In genomic region chr13:30252692-30253091, GRCm38 (mm10) we compare ENCODE assay signal across 20 mouse cellular contexts.
DNase-seq lines count a peak whose midpoint lies in the region; ATAC-seq and TF ChIP-seq lines count a peak whose summit lies in the region.
"Had no signal": no experiment of that assay in that cellular context is flagged by ENCODE, and none has a peak within 500 bp of the region (broad histone marks: within the 10 kb centered on the region; RNA-seq: fewer than 3 reads in every experiment).

No protein-coding gene starts in this region.

- no peaks in the 10 kb centered on the region; the same call in 1 of the 2 replicates for H3K4me1 ChIP-seq in heart, adult 2 months (ENCODE audit: control insufficient read depth, insufficient read depth, low read length)
- H3K4me1 ChIP-seq in lung, embryonic 16.5 days (replicated peaks; ENCODE audit: control insufficient read depth, insufficient read depth, low read length): peaks cover 18% of the 10 kb centered on the region
- H3K4me1 ChIP-seq in liver, embryonic 11.5 days (replicated peaks; ENCODE audit: control insufficient read depth, insufficient read depth, low read length): no peaks in the 10 kb centered on the region
- H3K4me1 ChIP-seq: liver, embryonic 13.5 days had no signal

- H3K36me3 ChIP-seq in heart, adult 2 months (ENCODE audit: control insufficient read depth, insufficient read depth, low read length): no peaks in the 10 kb centered on the region
- no peaks in the 10 kb centered on the region for H3K36me3 ChIP-seq in lung, embryonic 16.5 days (ENCODE audit: control insufficient read depth, insufficient read depth, low read length)
- H3K36me3 ChIP-seq in liver, embryonic 11.5 days (ENCODE audit: control insufficient read depth, insufficient read depth, low read length): no peaks in the 10 kb centered on the region
- H3K36me3 ChIP-seq: embryonic facial prominence, embryonic 12.5 days; forebrain, embryonic 15.5 days; G1E; hindbrain, embryonic 15.5 days; limb, embryonic 12.5 days; liver, embryonic 13.5 days; midbrain, embryonic 12.5 days; neural tube, embryonic 12.5 days had no signal

- peak; percentile 32 for DNase-seq in adrenal gland, postnatal 10 days
- no peak for DNase-seq in adrenal gland, adult 18-20 months (ENCODE audit: low spot score in 2 of 2)
- DNase-seq in heart, adult 2 months: no peak
- no peak for DNase-seq in heart, postnatal 25 days (ENCODE audit: low spot score)
- no peak for DNase-seq in lung, postnatal 14 days
- DNase-seq in liver, embryonic 11.5 days (ENCODE audit: low spot score): no peak
- DNase-seq in left cerebral cortex, postnatal 4 days: no peak
- DNase-seq: cerebellum, adult 9-10 months; kidney, postnatal 36 days; liver, embryonic 13.5 days; thymus, postnatal 14 days had no signal

- H3K27me3 ChIP-seq in heart, adult 2 months (ENCODE audit: control insufficient read depth, insufficient read depth, low read length): no peaks in the 10 kb centered on the region
- H3K27me3 ChIP-seq in lung, embryonic 16.5 days (ENCODE audit: control insufficient read depth, insufficient read depth, low read depth, low read length): no peaks in the 10 kb centered on the region
- no peaks in the 10 kb centered on the region for H3K27me3 ChIP-seq in liver, embryonic 11.5 days (replicated peaks; ENCODE audit: control insufficient read depth, insufficient read depth, low read length)
- H3K27me3 ChIP-seq: embryonic facial prominence, embryonic 12.5 days; forebrain, embryonic 15.5 days; hindbrain, embryonic 15.5 days; limb, embryonic 12.5 days; liver, embryonic 13.5 days; midbrain, embryonic 12.5 days had no signal

- peak; percentile 46; the same call in 1 of the 2 replicates for ATAC-seq in lung, embryonic 16.5 days (ENCODE audit: low read depth)
- ATAC-seq in liver, embryonic 11.5 days (replicated peaks; ENCODE audit: low FRiP score): no peak
- ATAC-seq: forebrain, embryonic 15.5 days; intestine, embryonic 16.5 days had no signal

- no peaks in the 10 kb centered on the region for H3K9me3 ChIP-seq in lung, embryonic 16.5 days (ENCODE audit: control insufficient read depth, low read length)
- no peaks in the 10 kb centered on the region for H3K9me3 ChIP-seq in liver, embryonic 11.5 days (ENCODE audit: control insufficient read depth, low read length)
- H3K9me3 ChIP-seq: embryonic facial prominence, embryonic 12.5 days; forebrain, embryonic 15.5 days; G1E; hindbrain, embryonic 15.5 days; limb, embryonic 12.5 days; liver, embryonic 13.5 days; midbrain, embryonic 12.5 days; neural tube, embryonic 12.5 days had no signal

- no peak for TF ChIP-seq CTCF in heart, adult 2 months (IDR thresholded peaks at IDR 0.05)

- H3K27ac ChIP-seq in heart, adult 2 months: peak overlapping the region; percentile 5; the same call in 1 of the 2 replicates
- H3K27ac ChIP-seq in lung, embryonic 16.5 days (ENCODE audit: low read length): peak overlapping the region; percentile 59
- no peak overlapping the region for H3K27ac ChIP-seq in liver, embryonic 11.5 days (ENCODE audit: low read depth, low read length)
- H3K27ac ChIP-seq: embryonic facial prominence, embryonic 12.5 days; forebrain, embryonic 15.5 days; hindbrain, embryonic 15.5 days; limb, embryonic 12.5 days; liver, embryonic 13.5 days; midbrain, embryonic 12.5 days; neural tube, embryonic 12.5 days had no signal

- H3K4me3 ChIP-seq in heart, adult 2 months: no peak overlapping the region
- H3K4me3 ChIP-seq in lung, embryonic 16.5 days (ENCODE audit: low read length): no peak overlapping the region
- H3K4me3 ChIP-seq in liver, embryonic 11.5 days (ENCODE audit: low read depth, low read length): no peak overlapping the region
- H3K4me3 ChIP-seq: embryonic facial prominence, embryonic 12.5 days; forebrain, embryonic 15.5 days; hindbrain, embryonic 15.5 days; limb, embryonic 12.5 days; liver, embryonic 13.5 days; midbrain, embryonic 12.5 days; neural tube, embryonic 12.5 days had no signal

- H3K79me2 ChIP-seq in heart, adult 2 months (replicated peaks; ENCODE audit: control insufficient read depth, insufficient read depth, low read length): no peaks in the 10 kb centered on the region

- intact Hi-C loops in heart, adult 2 months (cut with DNase I): loop anchor here (5.0 to 10.0 kb wide), 2 partner anchors 60 to 398 kb away; partner anchors contain the start of gene Cdkal1
- intact Hi-C loops in heart, postnatal 25 days (cut with DNase I): no loop called here
- intact Hi-C loops in left cerebral cortex, postnatal 4 days (cut with DNase I): loop anchor here (10.0 kb wide), 1 partner anchor 268 kb away; the partner anchor contains the start of gene E2f3

- peak overlapping the region; percentile 15; the same call in 1 of the 2 replicates for H3K4me2 ChIP-seq in lung, embryonic 16.5 days (ENCODE audit: low read depth, low read length)
- no peak overlapping the region for H3K4me2 ChIP-seq in liver, embryonic 11.5 days
- H3K4me2 ChIP-seq: embryonic facial prominence, embryonic 12.5 days; forebrain, embryonic 15.5 days; hindbrain, embryonic 15.5 days; limb, embryonic 12.5 days; liver, embryonic 13.5 days; midbrain, embryonic 12.5 days; neural tube, embryonic 12.5 days had no signal

- no peak for TF ChIP-seq EP300 in heart, adult 2 months (IDR thresholded peaks at IDR 0.05; ENCODE audit: insufficient read depth, low read depth, low read length)

- TF ChIP-seq POLR2A in heart, adult 2 months (IDR thresholded peaks at IDR 0.05; ENCODE audit: insufficient read depth, low read depth, low read length): no peak

- WGBS in heart, adult 2 months: 22% methylated on average over 3 of the region's 3 CpGs
- 4% methylated on average over 3 of the region's 3 CpGs for WGBS in lung, embryonic 16.5 days
- WGBS in liver, embryonic 11.5 days: 50% methylated on average over 3 of the region's 3 CpGs

- no peak overlapping the region for H3K9ac ChIP-seq in heart, adult 2 months (ENCODE audit: low read depth, low read length)
- H3K9ac ChIP-seq in lung, embryonic 16.5 days (ENCODE audit: low read length): no peak overlapping the region
- no peak overlapping the region for H3K9ac ChIP-seq in liver, embryonic 11.5 days (ENCODE audit: low read depth, low read length)
- H3K9ac ChIP-seq: embryonic facial prominence, embryonic 12.5 days; forebrain, embryonic 15.5 days; hindbrain, embryonic 15.5 days; limb, embryonic 12.5 days; liver, embryonic 13.5 days; midbrain, embryonic 12.5 days; neural tube, embryonic 12.5 days had no signal
